Mouse (Mus musculus) R1 (cell line): ENCODE data around the gene 1500009C09Rik.

Experiments used
- DNase-seq: peaks from one replicate; pipeline ENCODE4 v3.0.0-alpha.2; 2018; ENCODE audit warnings: low read depth, low spot score

1500009C09Rik gene

DNA sequence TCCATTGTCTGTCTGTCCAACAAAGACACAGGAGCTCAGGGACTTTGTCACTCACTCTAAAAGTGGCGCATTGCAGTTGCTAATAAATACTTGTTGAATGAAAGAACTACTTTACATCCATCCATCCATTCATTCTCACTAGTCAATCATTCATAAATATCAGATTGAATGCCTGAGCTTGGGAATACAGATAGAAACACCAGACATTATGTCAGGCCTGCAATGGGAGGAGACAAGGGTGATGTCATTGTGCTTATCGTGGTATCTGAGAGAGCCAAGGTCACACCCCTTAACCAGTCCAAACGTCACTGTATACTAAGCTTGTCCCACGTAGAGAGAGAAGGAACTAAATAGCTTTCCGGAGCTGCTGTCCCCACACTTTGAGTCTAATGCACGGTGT lies at the start of gene 1500009C09Rik:
1500009C09Rik (plus strand) TSS at position 301 of the 400 bp plus-strand sequence.
- DNase-seq: no peak

- no peak for DNase-seq
Measured at GRCm38 (mm10) chr15:82203090-82203489, 49.1 kb upstream of the 1500009C09Rik start.

DNA sequence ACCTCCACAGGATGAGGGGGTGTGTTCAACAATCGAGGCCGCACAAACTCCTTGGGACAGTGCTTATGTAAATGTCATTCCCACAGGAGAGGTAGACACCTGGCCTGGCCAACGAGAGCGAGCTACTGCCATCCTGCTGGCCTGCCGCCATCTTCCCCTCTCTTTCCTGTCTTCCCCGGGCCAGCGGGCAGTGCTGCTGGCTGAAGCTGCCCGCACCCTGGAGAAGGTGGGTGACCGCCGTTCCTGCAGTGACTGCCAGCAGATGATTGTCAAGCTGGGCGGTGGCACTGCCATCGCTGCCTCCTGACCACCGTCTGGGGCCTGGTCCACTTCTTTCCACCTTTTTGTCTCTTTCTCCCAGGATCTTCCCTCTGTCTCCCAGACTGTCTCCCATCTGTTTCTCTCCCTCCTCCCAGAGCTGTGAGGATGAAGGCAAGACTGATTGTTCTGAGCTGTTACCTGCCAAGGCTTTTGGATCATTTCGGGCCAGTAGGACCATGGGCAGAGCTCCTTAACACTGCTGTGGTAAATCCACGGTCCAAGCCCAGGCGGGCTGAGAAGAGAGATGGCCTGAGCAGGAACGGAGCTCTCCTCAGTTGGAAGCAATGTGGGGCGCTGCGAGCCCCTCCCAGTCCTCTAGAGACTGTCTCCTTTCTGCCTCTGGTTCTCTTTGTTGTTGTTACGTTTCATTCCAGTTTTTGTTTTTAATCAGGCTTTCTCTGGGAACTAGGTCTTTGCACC lies 48.4 kb upstream of the 1500009C09Rik start:
- DNase-seq: no peak

DNA sequence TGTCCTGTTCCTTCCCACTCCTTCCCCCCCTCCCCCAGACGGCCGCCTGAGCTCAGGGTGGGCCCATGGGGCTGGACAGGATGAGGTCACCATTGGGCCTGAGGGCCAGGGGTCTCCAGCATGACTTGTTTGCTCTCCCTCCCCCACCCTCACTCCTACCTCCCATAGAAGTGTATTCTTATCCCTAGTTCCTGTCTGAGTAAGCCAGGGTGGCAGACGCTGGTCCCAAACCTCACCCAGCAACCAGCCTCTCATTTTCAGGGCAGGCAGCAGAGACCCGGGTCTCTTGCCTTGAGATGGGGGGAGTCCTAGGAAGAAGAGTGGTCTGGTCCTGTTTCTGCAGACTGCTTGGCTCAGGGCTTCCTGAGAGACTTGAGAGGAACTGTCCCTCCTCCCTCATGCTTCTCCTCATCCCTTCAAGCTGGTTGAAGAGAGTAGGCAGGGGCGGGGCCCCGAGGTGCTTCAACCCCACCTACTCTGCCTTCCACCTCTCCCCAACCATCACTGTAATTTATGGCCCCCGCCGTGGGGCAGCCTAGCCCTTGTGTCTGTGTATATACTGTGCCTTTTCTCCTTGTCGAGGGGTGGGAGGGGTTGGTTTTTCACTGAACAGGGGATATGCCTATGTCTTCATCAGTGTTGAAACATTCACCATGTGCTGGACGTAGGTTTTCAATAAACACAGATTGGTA lies 47.4 kb upstream of the 1500009C09Rik start:
- DNase-seq: no peak

DNA sequence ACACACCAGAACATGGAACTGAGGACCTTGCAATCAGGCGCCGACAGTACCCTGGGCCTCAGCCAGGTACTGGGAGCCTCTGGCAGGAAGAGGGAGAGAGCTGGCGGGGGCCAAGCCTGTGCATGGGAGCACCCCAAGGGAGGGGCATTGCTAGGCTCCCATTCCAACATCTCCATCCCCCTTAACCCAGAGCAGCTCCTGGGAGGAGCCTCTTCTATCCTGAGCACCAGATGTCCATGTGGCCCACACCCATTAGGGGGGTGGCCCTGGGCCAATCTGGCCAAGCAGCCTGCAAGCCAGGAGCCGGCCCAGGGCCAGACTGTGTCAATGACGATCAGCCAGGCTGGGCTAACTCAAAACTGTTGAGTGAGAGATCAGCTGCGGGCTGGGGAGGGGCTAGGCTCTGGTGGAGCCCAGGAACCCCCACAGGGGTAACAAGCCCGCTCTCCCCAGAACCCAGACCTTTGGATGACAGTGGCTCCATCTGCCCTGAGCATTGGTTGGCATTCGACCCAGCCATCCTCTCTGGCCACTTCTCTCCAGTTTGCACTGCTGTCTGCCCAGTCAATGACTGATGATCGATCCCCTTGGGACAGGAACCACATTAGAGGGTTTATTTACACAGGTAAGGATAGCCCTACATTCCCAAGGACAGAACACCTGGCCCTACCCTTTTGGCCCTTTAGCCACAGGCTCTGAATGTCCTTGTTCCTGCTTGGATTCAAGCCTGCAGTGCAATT lies 45.7 kb upstream of the 1500009C09Rik start:
- DNase-seq: no peak

GRCm38 (mm10) chr15:82207105-82207459 lies 45.1 kb upstream of the 1500009C09Rik start:
- DNase-seq: no peak

GRCm38 (mm10) chr15:82207504-82208219 lies 44.5 kb upstream of the 1500009C09Rik start:
- no peak for DNase-seq

DNA sequence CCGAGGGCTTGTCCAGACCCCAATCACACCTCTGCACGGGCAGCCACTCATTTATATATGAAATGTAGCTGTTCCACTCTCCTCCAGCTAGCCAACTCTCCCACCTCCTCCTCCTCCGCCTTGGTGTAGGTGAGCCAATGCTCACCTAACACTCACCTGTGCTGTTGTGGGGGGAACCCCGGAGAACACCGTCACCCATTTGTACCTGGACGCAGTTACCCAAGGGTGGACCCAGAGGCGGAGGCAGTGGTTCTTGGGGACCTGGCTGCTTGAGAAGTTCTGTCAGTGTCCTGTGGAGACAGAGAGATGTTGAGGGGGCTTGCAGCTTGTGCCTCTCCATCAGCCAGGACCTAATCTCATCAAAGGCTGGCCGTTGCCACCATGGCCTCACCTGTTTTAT lies 43.9 kb upstream of the 1500009C09Rik start:
- DNase-seq: no peak

GRCm38 (mm10) chr15:82209295-82210050 lies 42.7 kb upstream of the 1500009C09Rik start:
- no peak for DNase-seq

DNA sequence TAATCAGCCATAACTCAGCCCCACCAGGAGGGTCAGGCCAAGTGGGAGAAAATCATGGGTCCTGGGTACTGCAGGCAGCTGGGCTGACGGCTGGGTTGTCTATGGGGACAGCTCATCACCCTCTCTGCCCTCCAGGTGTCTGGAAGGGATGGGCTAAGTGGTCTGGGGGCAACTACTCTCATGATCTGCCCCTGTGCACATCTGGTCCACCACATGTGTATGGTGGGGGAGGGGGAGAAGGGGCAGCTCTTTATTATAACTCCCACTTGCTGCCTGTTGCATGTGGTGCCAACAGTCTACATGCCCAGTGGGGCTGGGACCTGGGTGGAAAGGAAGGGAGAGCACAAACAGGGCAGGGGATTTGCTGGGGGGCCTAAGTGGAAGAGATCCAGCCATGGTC lies 41.4 kb upstream of the 1500009C09Rik start:
- DNase-seq: no peak

DNA sequence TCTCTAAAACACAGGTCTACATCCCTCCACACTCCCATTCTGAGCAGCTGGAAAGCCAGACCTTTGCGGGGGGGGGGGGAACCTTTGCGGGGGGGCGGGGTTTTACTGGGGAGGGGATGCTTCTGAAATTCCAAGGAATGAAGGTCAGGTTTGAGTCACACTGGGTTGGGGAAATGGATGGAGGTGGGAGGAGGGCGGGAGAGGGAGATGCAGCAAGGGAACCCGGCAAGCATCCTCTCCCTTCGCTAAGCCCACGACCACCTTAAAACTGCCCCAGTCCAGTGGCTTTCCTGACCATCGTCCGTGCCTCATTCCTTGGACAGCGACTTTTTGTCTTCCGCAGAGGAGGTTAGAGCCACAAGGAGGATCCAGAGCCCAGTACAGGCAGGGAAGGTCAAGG lies 40.9 kb upstream of the 1500009C09Rik start:
- DNase-seq: no peak

- DNase-seq: peak; percentile 58
Measured at GRCm38 (mm10) chr15:82211911-82212751, 40.1 kb upstream of the 1500009C09Rik start.

- DNase-seq: peak; percentile 54
Measured at GRCm38 (mm10) chr15:82212752-82213063, 39.5 kb upstream of the 1500009C09Rik start, which contains the start of gene Shisa8. TSS of gene Shisa8 (minus strand) at chr15:82212815.

GRCm38 (mm10) chr15:82213222-82213621 lies 39.0 kb upstream of the 1500009C09Rik start:
- DNase-seq: no peak

- DNase-seq: no peak
Measured at GRCm38 (mm10) chr15:82215332-82216046, 36.7 kb upstream of the 1500009C09Rik start.

- no peak for DNase-seq
Measured at GRCm38 (mm10) chr15:82216142-82216827, 35.9 kb upstream of the 1500009C09Rik start.

DNA sequence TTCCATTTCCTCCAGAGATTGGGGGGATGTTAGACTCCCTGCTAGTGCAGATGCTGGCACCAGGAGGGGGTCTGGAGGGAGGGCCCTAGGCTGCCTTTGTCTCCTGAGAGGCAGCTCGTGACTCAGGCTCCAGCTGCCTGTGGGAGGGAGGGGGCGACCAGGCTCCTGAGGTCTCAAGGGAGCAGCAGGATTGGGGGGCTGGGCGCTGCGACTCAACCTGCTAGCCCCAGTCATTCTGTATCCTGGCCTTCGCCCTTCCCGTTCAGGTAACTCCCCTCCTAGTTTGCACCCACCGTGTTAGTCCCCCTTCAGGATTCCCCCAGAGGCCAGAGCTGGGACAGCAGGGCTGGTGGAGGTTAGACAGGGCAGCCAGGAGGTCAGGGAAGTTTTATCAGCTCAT lies 35.2 kb upstream of the 1500009C09Rik start:
- DNase-seq: peak; percentile 53

GRCm38 (mm10) chr15:82217980-82218379 lies 34.2 kb upstream of the 1500009C09Rik start:
- DNase-seq: no peak
